Mouse (Mus musculus): ENCODE results near the gene Efcab8. TPM values are rescaled to one million over a fixed set of nuclear protein-coding genes. Genes with fewer than 3 reads are reported as not detected.

Efcab8 gene
- polyA plus RNA-seq, 1 experiment from 2014 or later: not detected

GRCm38 (mm10) chr2:153767484-153767883 lies 12.2 kb upstream of the Efcab8 start:
- WGBS: 55% methylated on average over 6 of the region's 6 CpGs
- Histone ChIP-seq H3K4me3 (ENCODE audit: control insufficient read depth in 1 of 2, insufficient read depth in 1 of 2, low read depth in 1 of 2, low read length in 2 of 2) (no peak overlapping the region), H3K27ac (replicated peaks in 1 of 2; ENCODE audit: control insufficient read depth in 1 of 2, insufficient read depth in 1 of 2, low read depth in 2 of 2, low read length in 2 of 2) (no peak overlapping the region), H3K9ac (ENCODE audit: low read length) (no peak overlapping the region), H3K4me1 (ENCODE audit: control insufficient read depth in 2 of 2, insufficient read depth in 2 of 2, low read length in 2 of 2) (no peaks in the 10 kb centered on the region), H3K27me3 (ENCODE audit: control insufficient read depth, insufficient read depth, low read length) (no peaks in the 10 kb centered on the region), H3K9me3 (ENCODE audit: control insufficient read depth, low read length) (no peaks in the 10 kb centered on the region), H3K36me3 (ENCODE audit: control insufficient read depth, insufficient read depth, low read length) (peaks cover 93% of the 10 kb centered on the region), H3K4me2 (ENCODE audit: low read length) (no peak overlapping the region)
- no peak for ATAC-seq (ENCODE audit: insufficient number of reproducible peaks, insufficient read depth, low FRiP score, low read depth)

GRCm38 (mm10) chr2:153768881-153769280 lies 10.8 kb upstream of the Efcab8 start:
- Histone ChIP-seq H3K4me1 (ENCODE audit: control insufficient read depth in 2 of 2, insufficient read depth in 2 of 2, low read length in 2 of 2) (no peaks in the 10 kb centered on the region), H3K4me3 (ENCODE audit: control insufficient read depth in 1 of 2, insufficient read depth in 1 of 2, low read depth in 1 of 2, low read length in 2 of 2) (no peak overlapping the region), H3K9me3 (ENCODE audit: control insufficient read depth, low read length) (no peaks in the 10 kb centered on the region), H3K36me3 (ENCODE audit: control insufficient read depth, insufficient read depth, low read length) (peaks cover 92% of the 10 kb centered on the region), H3K27ac (replicated peaks in 1 of 2; ENCODE audit: control insufficient read depth in 1 of 2, insufficient read depth in 1 of 2, low read depth in 2 of 2, low read length in 2 of 2) (no peak overlapping the region), H3K4me2 (ENCODE audit: low read length) (no peak overlapping the region), H3K9ac (ENCODE audit: low read length) (no peak overlapping the region), H3K27me3 (ENCODE audit: control insufficient read depth, insufficient read depth, low read length) (no peaks in the 10 kb centered on the region)
- 81% methylated on average over 2 of the region's 2 CpGs for WGBS
- no peak for ATAC-seq (ENCODE audit: insufficient number of reproducible peaks, insufficient read depth, low FRiP score, low read depth)

- no peaks in the 10 kb centered on the region for H3K4me1 ChIP-seq (ENCODE audit: control insufficient read depth in 2 of 2, insufficient read depth in 2 of 2, low read length in 2 of 2)
- 93% methylated on average over 4 of the region's 4 CpGs for WGBS
- no peak overlapping the region for H3K4me3 ChIP-seq (ENCODE audit: control insufficient read depth in 1 of 2, insufficient read depth in 1 of 2, low read depth in 1 of 2, low read length in 2 of 2)
- H3K36me3 ChIP-seq (ENCODE audit: control insufficient read depth, insufficient read depth, low read length): peaks cover 57% of the 10 kb centered on the region
- no peak overlapping the region for H3K4me2 ChIP-seq (ENCODE audit: low read length)
- no peak for ATAC-seq (ENCODE audit: insufficient number of reproducible peaks, insufficient read depth, low FRiP score, low read depth)
- H3K27ac ChIP-seq (replicated peaks in 1 of 2; ENCODE audit: control insufficient read depth in 1 of 2, insufficient read depth in 1 of 2, low read depth in 2 of 2, low read length in 2 of 2): no peak overlapping the region
- no peaks in the 10 kb centered on the region for H3K27me3 ChIP-seq (ENCODE audit: control insufficient read depth, insufficient read depth, low read length)
- no peak overlapping the region for H3K9ac ChIP-seq (ENCODE audit: low read length)
- no peaks in the 10 kb centered on the region for H3K9me3 ChIP-seq (ENCODE audit: control insufficient read depth, low read length)
Measured at GRCm38 (mm10) chr2:153772950-153773349, 6.8 kb upstream of the Efcab8 start.

GRCm38 (mm10) chr2:153775472-153775871 lies 4.3 kb upstream of the Efcab8 start:
- H3K27ac ChIP-seq (replicated peaks in 1 of 2; ENCODE audit: control insufficient read depth in 1 of 2, insufficient read depth in 1 of 2, low read depth in 2 of 2, low read length in 2 of 2): no peak overlapping the region
- 93% methylated on average over 4 of the region's 4 CpGs for WGBS
- H3K27me3 ChIP-seq (ENCODE audit: control insufficient read depth, insufficient read depth, low read length): no peaks in the 10 kb centered on the region
- no peak overlapping the region for H3K4me3 ChIP-seq (ENCODE audit: control insufficient read depth in 1 of 2, insufficient read depth in 1 of 2, low read depth in 1 of 2, low read length in 2 of 2)
- no peak for ATAC-seq (ENCODE audit: insufficient number of reproducible peaks, insufficient read depth, low FRiP score, low read depth)
- H3K4me1 ChIP-seq (ENCODE audit: control insufficient read depth in 2 of 2, insufficient read depth in 2 of 2, low read length in 2 of 2): peaks cover 0 to 11% of the 10 kb centered on the region in 2 experiments; a peak in 2 of 4 replicates
- no peak overlapping the region for H3K4me2 ChIP-seq (ENCODE audit: low read length)
- H3K36me3 ChIP-seq (ENCODE audit: control insufficient read depth, insufficient read depth, low read length): peaks cover 34% of the 10 kb centered on the region
- H3K9ac ChIP-seq (ENCODE audit: low read length): no peak overlapping the region
- H3K9me3 ChIP-seq (ENCODE audit: control insufficient read depth, low read length): no peaks in the 10 kb centered on the region

- Histone ChIP-seq H3K27ac (replicated peaks in 1 of 2; ENCODE audit: control insufficient read depth in 1 of 2, insufficient read depth in 1 of 2, low read depth in 2 of 2, low read length in 2 of 2) (no peak overlapping the region), H3K4me3 (ENCODE audit: control insufficient read depth in 1 of 2, insufficient read depth in 1 of 2, low read depth in 1 of 2, low read length in 2 of 2) (peak overlapping the region; percentile 24 to 46), H3K4me2 (ENCODE audit: low read length) (peak overlapping the region; percentile 65), H3K36me3 (ENCODE audit: control insufficient read depth, insufficient read depth, low read length) (peaks cover 6% of the 10 kb centered on the region), H3K27me3 (ENCODE audit: control insufficient read depth, insufficient read depth, low read length) (no peaks in the 10 kb centered on the region), H3K9me3 (ENCODE audit: control insufficient read depth, low read length) (no peaks in the 10 kb centered on the region), H3K4me1 (ENCODE audit: control insufficient read depth in 2 of 2, insufficient read depth in 2 of 2, low read length in 2 of 2) (peaks cover 0 to 11% of the 10 kb centered on the region in 2 experiments; a peak in 2 of 4 replicates), H3K9ac (ENCODE audit: low read length) (peak overlapping the region; percentile 5; the same call in 1 of the 2 replicates)
- WGBS: 10% methylated on average over 24 of the region's 24 CpGs
- ATAC-seq (ENCODE audit: insufficient number of reproducible peaks, insufficient read depth, low FRiP score, low read depth): peak; percentile 77
Measured at GRCm38 (mm10) chr2:153778638-153779362, 931 bp upstream of the Efcab8 start.

- no peak for ATAC-seq (ENCODE audit: insufficient number of reproducible peaks, insufficient read depth, low FRiP score, low read depth)
- Histone ChIP-seq H3K9ac (ENCODE audit: low read length) (no peak overlapping the region), H3K27ac (replicated peaks in 1 of 2; ENCODE audit: control insufficient read depth in 1 of 2, insufficient read depth in 1 of 2, low read depth in 2 of 2, low read length in 2 of 2) (no peak overlapping the region), H3K9me3 (ENCODE audit: control insufficient read depth, low read length) (no peaks in the 10 kb centered on the region), H3K4me2 (ENCODE audit: low read length) (no peak overlapping the region), H3K27me3 (ENCODE audit: control insufficient read depth, insufficient read depth, low read length) (no peaks in the 10 kb centered on the region), H3K4me3 (ENCODE audit: control insufficient read depth in 1 of 2, insufficient read depth in 1 of 2, low read depth in 1 of 2, low read length in 2 of 2) (no peak overlapping the region), H3K36me3 (ENCODE audit: control insufficient read depth, insufficient read depth, low read length) (no peaks in the 10 kb centered on the region), H3K4me1 (ENCODE audit: control insufficient read depth in 2 of 2, insufficient read depth in 2 of 2, low read length in 2 of 2) (peaks cover 0 to 11% of the 10 kb centered on the region in 2 experiments; a peak in 2 of 4 replicates)
- WGBS: 79% methylated on average over 4 of the region's 4 CpGs
Measured at GRCm38 (mm10) chr2:153781181-153781580, 1.4 kb downstream of the Efcab8 start.

GRCm38 (mm10) chr2:153784668-153785067 lies 4.9 kb downstream of the Efcab8 start:
- Histone ChIP-seq H3K36me3 (ENCODE audit: control insufficient read depth, insufficient read depth, low read length) (no peaks in the 10 kb centered on the region), H3K4me1 (ENCODE audit: control insufficient read depth in 2 of 2, insufficient read depth in 2 of 2, low read length in 2 of 2) (no peaks in the 10 kb centered on the region), H3K9ac (ENCODE audit: low read length) (no peak overlapping the region), H3K27ac (replicated peaks in 1 of 2; ENCODE audit: control insufficient read depth in 1 of 2, insufficient read depth in 1 of 2, low read depth in 2 of 2, low read length in 2 of 2) (no peak overlapping the region), H3K4me3 (ENCODE audit: control insufficient read depth in 1 of 2, insufficient read depth in 1 of 2, low read depth in 1 of 2, low read length in 2 of 2) (no peak overlapping the region), H3K27me3 (ENCODE audit: control insufficient read depth, insufficient read depth, low read length) (no peaks in the 10 kb centered on the region), H3K9me3 (ENCODE audit: control insufficient read depth, low read length) (no peaks in the 10 kb centered on the region), H3K4me2 (ENCODE audit: low read length) (no peak overlapping the region)
- no peak for ATAC-seq (ENCODE audit: insufficient number of reproducible peaks, insufficient read depth, low FRiP score, low read depth)
- 83% methylated on average over 2 of the region's 2 CpGs for WGBS

- H3K36me3 ChIP-seq (ENCODE audit: control insufficient read depth, insufficient read depth, low read length): no peaks in the 10 kb centered on the region
- H3K4me2 ChIP-seq (ENCODE audit: low read length): no peak overlapping the region
- ATAC-seq (ENCODE audit: insufficient number of reproducible peaks, insufficient read depth, low FRiP score, low read depth): no peak
- no peaks in the 10 kb centered on the region; a peak in 1 of 4 replicates for H3K4me1 ChIP-seq (ENCODE audit: control insufficient read depth in 2 of 2, insufficient read depth in 2 of 2, low read length in 2 of 2)
- H3K9ac ChIP-seq (ENCODE audit: low read length): no peak overlapping the region
- H3K27ac ChIP-seq (replicated peaks in 1 of 2; ENCODE audit: control insufficient read depth in 1 of 2, insufficient read depth in 1 of 2, low read depth in 2 of 2, low read length in 2 of 2): no peak overlapping the region
- H3K27me3 ChIP-seq (ENCODE audit: control insufficient read depth, insufficient read depth, low read length): no peaks in the 10 kb centered on the region
- H3K4me3 ChIP-seq (ENCODE audit: control insufficient read depth in 1 of 2, insufficient read depth in 1 of 2, low read depth in 1 of 2, low read length in 2 of 2): no peak overlapping the region
- H3K9me3 ChIP-seq (ENCODE audit: control insufficient read depth, low read length): 0 out of 2 replicates have a peak, but pooled peaks cover 2% of the 10 kb centered on the region
Measured at GRCm38 (mm10) chr2:153793366-153793765, 13.6 kb downstream of the Efcab8 start.

Data from heart, embryonic 14.5 days (tissue).